Mouse (Mus musculus) hindbrain, embryonic 10.5 days (tissue): ENCODE results near the gene Scrt2. TPM values are rescaled to one million over a fixed set of nuclear protein-coding genes. Genes with fewer than 3 reads are reported as not detected.

ENCODE experiments used
- DNase-seq: peaks from one replicate; pipeline ENCODE4 v3.0.0-alpha.2; 2017; ENCODE audit warnings: low spot score
- H3K27ac ChIP-seq: fragments of 300-500 bp; sonication (generic); 2 replicates; pipeline ENCODE4 v1.5.1; 2016; ENCODE audit warnings: mild to moderate bottlenecking, moderate library complexity
- H3K27me3 ChIP-seq: fragments of 300-500 bp; sonication (generic); 2 replicates; pipeline ENCODE4 v1.6.1; 2016; ENCODE audit warnings: mild to moderate bottlenecking; ENCODE audit not compliant: poor library complexity, insufficient read depth, severe bottlenecking
- H3K36me3 ChIP-seq: fragments of 300-500 bp; sonication (generic); 2 replicates; pipeline ENCODE4 v1.6.1; 2016; ENCODE audit warnings: mild to moderate bottlenecking, moderate library complexity
- H3K4me1 ChIP-seq: fragments of 300-500 bp; sonication (generic); replicated peaks from 2 replicates; pipeline ENCODE4 v1.6.1; 2016; ENCODE audit warnings: mild to moderate bottlenecking
- H3K4me3 ChIP-seq: fragments of 300-500 bp; sonication (generic); 2 replicates; pipeline ENCODE4 v1.5.1; 2016; ENCODE audit warnings: mild to moderate bottlenecking, moderate library complexity
- H3K9me3 ChIP-seq: fragments of 300-500 bp; sonication (generic); 2 replicates; pipeline ENCODE4 v1.6.1; 2016; ENCODE audit warnings: mild to moderate bottlenecking, moderate library complexity
- WGBS: fragments of 180-500 bp; shearing (Covaris S2); methylation state at CpG from one replicate; pipeline ENCODE4 v1.1.7; 2016; 5-methylcytosine and 5-hydroxymethylcytosine counted together
- polyA plus RNA-seq: library from polyadenylated mRNA; unstranded; fragments of >200 nt; fragmentation: Nextera tagmentation; extraction: Ambion mirVana; gene quantifications from 2 replicates; pipeline ENCODE4 v1.2.1, GENCODE M21; 2016

Gene Scrt2
- polyA plus RNA-seq, 1 experiment from 2014 or later = 19.0 TPM

DNA sequence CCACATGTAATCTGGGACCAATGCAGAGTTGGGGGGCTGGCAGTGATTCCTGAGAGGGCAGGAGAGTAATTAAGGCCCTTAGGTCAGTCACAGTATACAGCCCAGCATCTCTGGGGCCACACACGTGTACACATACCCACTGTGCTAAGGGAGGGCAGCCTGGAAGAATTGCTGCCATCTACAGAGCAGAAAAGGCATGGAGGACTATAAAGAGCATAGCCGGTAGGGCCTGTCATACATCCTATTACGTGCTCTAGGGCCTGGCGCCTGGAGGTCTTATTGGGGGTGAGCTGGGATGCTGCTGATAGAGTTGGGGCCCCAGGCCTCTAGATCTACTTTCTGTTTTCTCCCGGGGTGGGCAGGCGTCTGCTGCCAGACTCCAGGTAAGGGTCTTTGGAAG, 5.1 kb downstream of the Scrt2 start:
- peaks cover 28% of the 10 kb centered on the region; the same call in 1 of the 2 replicates for H3K36me3 ChIP-seq
- H3K4me1 ChIP-seq = peaks cover 74% of the 10 kb centered on the region
- H3K9me3 ChIP-seq = no peaks in the 10 kb centered on the region
- WGBS = 79% methylated on average over 6 of the region's 6 CpGs
- no peak for DNase-seq
- H3K27me3 ChIP-seq = peaks cover 85% of the 10 kb centered on the region
- no peak overlapping the region for H3K27ac ChIP-seq
- H3K4me3 ChIP-seq = peak overlapping the region; percentile 16; the same call in 1 of the 2 replicates

DNA sequence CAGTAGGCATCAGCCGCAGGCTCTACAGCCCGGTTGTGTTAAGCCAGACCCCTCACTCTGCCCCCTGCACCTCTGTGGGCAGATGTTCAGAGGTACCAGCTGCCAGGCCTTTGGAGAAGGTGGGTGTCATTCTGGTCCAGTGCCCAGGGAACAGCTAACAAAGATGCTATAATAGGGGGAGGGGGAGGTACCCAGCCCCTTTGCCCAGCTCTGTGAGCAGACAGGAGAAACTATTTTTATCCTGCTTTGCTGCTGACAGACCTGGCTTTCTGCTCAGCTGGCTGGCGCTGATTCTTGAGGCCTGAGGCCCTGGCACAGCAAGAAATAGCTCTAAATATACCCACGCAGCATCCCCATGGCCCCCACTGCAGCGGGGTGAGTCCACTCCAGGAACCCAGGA, 5.8 kb downstream of the Scrt2 start:
- H3K36me3 ChIP-seq = peaks cover 28% of the 10 kb centered on the region; the same call in 1 of the 2 replicates
- DNase-seq = no peak
- H3K9me3 ChIP-seq = no peaks in the 10 kb centered on the region
- peaks cover 85% of the 10 kb centered on the region for H3K27me3 ChIP-seq
- WGBS = 84% methylated on average over 5 of the region's 5 CpGs
- H3K4me1 ChIP-seq = peaks cover 72% of the 10 kb centered on the region
- peak overlapping the region; percentile 3; the same call in 1 of the 2 replicates for H3K4me3 ChIP-seq
- H3K27ac ChIP-seq = 0 out of 2 replicates have a peak overlapping the region, but pooled peaks have one; percentile 23

DNA sequence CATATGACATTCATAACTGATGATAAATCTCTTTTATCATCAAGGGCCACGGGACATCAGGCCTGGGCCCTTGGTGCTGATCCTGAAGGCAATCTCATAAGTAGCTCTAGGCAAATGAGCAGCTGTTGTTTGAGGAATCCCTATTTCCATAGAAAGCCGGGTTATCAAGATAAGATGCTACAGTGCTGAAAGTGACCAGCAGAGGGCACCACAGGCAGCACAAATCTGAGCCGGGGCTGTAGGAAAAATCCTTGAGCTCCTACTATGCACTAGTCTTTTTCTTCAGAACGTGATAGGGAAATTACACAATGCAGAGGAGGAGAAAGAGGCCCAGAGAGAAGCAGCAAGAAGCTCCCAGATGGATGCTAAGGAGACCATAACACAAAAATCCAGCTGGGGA, 7.7 kb downstream of the Scrt2 start:
- Histone ChIP-seq H3K36me3 (peaks cover 28% of the 10 kb centered on the region; the same call in 1 of the 2 replicates), H3K27ac (no peak overlapping the region), H3K27me3 (peaks cover 85% of the 10 kb centered on the region), H3K4me1 (peaks cover 78% of the 10 kb centered on the region), H3K9me3 (no peaks in the 10 kb centered on the region), H3K4me3 (no peak overlapping the region)
- peak; percentile 52 for DNase-seq
- 9% methylated on average over 4 of the region's 4 CpGs for WGBS

DNA sequence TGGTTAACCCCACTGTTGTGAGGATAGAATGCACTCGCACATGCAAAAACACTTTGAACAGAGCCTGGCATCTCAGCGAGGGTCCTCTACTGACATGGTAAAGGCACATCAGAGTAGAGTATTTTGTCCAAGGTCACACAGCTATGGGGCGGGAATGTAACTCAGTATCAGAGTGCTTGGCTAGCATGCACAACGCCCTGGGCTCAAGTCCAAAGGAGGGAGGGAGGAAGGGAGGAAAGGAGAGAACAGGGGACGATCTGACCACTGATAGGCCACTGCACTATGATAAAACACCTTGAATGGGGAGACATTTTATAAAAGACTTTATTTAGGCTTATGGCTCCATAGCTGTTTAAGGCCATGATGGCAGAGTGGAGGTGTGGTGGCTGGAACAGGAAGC, 8.3 kb downstream of the Scrt2 start:
- Histone ChIP-seq H3K27me3 (peaks cover 85% of the 10 kb centered on the region), H3K4me1 (peaks cover 78% of the 10 kb centered on the region), H3K36me3 (peaks cover 28% of the 10 kb centered on the region; the same call in 1 of the 2 replicates), H3K27ac (no peak overlapping the region), H3K4me3 (no peak overlapping the region), H3K9me3 (no peaks in the 10 kb centered on the region)
- WGBS = 84% methylated on average over 5 of the region's 5 CpGs
- no peak for DNase-seq

DNA sequence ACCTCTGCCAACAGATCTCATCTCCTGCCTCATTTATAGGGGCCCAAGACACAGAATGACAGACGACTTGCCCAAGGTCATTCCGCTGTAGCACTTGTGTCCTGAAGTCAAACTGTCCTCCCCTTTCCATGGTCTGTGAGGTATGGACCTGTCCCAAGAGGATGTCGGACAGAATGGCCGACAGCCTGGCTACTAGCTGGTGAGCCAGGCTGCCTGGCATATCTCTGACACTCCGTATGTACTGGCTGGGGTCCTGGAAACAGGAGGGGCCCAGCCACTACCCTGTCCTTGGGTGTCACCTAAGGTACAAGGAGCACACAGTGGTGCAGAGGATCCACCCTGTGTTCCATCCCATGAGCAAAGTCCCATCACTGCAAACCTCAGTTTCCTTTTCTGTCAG, 9.2 kb downstream of the Scrt2 start:
- WGBS = 89% methylated on average over 5 of the region's 5 CpGs
- H3K27me3 ChIP-seq = peaks cover 85% of the 10 kb centered on the region
- H3K4me3 ChIP-seq = peak overlapping the region; percentile 9; the same call in 1 of the 2 replicates
- H3K27ac ChIP-seq = peak overlapping the region; percentile 42
- no peak for DNase-seq
- H3K9me3 ChIP-seq = no peaks in the 10 kb centered on the region
- peaks cover 25% of the 10 kb centered on the region; the same call in 1 of the 2 replicates for H3K36me3 ChIP-seq
- H3K4me1 ChIP-seq = peaks cover 78% of the 10 kb centered on the region

DNA sequence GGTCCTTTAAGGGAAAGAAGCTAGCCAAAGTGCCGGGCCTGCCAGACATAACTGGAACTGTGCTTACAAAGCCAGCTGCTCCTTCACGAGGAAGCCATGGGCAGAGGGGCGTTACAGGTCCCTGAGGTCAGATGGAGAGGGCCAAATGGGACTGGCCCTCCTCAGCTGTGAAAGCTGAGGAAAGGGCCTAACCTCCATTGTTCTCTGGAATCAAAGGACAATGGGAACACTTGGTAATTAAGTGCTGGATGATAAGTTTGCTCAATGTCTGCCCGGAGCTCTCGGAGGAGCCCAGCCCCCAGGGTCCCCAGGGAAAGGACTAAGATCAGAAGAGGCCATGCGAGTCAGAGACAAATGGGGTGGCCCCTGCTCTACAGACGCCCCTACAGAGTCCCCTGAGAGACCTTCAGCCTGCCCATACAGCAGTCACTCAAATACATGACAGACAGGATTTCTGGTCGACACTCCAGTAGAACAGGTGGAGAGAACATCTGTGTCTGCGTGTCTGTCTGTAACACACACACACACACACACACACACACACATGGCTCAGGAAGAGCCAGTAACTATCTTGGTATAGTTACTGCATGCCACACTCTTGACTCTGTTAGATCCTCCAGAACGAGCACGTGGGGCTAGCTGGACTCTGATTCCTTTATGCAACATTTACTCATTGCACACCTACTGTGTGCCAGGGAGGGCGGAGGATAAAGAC, 10.2 kb downstream of the Scrt2 start:
- WGBS = 23% methylated on average over 12 of the region's 12 CpGs
- Histone ChIP-seq H3K36me3 (peaks cover 23% of the 10 kb centered on the region; the same call in 1 of the 2 replicates), H3K27me3 (peaks cover 92% of the 10 kb centered on the region), H3K4me1 (peaks cover 74% of the 10 kb centered on the region), H3K27ac (peak overlapping the region; percentile 42), H3K4me3 (0 out of 2 replicates have a peak overlapping the region, but pooled peaks have one; percentile 9), H3K9me3 (no peaks in the 10 kb centered on the region)
- DNase-seq = peak; percentile 59

DNA sequence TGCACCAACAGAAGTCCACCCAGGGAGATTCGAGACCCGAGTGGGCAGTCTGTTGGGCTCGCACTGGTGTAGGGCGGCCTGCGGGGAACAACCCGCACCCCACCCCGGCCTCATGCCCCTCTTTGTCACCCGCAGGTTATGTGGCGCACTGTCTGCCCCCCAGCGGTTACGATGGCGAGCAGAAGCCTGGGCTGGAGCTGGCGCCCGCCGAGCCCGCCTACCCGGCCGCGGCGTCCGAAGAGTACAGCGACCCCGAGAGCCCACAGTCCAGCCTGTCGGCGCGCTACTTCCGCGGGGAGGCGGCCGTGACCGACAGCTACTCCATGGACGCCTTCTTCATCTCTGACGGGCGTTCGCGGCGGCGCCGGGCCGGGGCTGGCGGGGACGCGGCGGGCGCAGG, 11.6 kb downstream of the Scrt2 start:
- H3K36me3 ChIP-seq = peaks cover 17% of the 10 kb centered on the region; the same call in 1 of the 2 replicates
- WGBS = 6% methylated on average over 45 of the region's 45 CpGs
- H3K4me3 ChIP-seq = peak overlapping the region; percentile 45
- peak; percentile 57 for DNase-seq
- peaks cover 96% of the 10 kb centered on the region for H3K27me3 ChIP-seq
- peak overlapping the region; percentile 68 for H3K27ac ChIP-seq
- H3K4me1 ChIP-seq = peaks cover 63% of the 10 kb centered on the region
- H3K9me3 ChIP-seq = no peaks in the 10 kb centered on the region

DNA sequence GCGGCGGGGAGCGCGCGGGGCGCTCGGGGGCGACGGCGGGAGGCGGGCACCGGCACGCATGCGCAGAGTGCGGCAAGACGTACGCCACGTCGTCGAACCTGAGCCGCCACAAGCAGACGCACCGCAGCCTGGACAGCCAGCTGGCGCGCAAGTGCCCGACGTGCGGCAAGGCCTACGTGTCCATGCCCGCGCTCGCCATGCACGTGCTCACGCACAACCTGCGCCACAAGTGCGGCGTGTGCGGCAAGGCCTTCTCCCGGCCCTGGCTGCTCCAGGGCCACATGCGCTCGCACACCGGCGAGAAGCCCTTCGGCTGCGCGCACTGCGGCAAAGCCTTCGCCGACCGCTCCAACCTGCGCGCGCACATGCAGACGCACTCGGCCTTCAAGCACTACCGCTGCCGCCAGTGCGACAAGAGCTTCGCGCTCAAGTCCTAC, 12.0 kb downstream of the Scrt2 start:
- H3K9me3 ChIP-seq = no peaks in the 10 kb centered on the region
- peaks cover 61% of the 10 kb centered on the region for H3K4me1 ChIP-seq
- peak overlapping the region; percentile 68 for H3K27ac ChIP-seq
- H3K36me3 ChIP-seq = peaks cover 15% of the 10 kb centered on the region; the same call in 1 of the 2 replicates
- H3K27me3 ChIP-seq = peaks cover 95% of the 10 kb centered on the region
- WGBS = 3% methylated on average over 53 of the region's 60 CpGs
- H3K4me3 ChIP-seq = peak overlapping the region; percentile 45
- peak; percentile 60 for DNase-seq

DNA sequence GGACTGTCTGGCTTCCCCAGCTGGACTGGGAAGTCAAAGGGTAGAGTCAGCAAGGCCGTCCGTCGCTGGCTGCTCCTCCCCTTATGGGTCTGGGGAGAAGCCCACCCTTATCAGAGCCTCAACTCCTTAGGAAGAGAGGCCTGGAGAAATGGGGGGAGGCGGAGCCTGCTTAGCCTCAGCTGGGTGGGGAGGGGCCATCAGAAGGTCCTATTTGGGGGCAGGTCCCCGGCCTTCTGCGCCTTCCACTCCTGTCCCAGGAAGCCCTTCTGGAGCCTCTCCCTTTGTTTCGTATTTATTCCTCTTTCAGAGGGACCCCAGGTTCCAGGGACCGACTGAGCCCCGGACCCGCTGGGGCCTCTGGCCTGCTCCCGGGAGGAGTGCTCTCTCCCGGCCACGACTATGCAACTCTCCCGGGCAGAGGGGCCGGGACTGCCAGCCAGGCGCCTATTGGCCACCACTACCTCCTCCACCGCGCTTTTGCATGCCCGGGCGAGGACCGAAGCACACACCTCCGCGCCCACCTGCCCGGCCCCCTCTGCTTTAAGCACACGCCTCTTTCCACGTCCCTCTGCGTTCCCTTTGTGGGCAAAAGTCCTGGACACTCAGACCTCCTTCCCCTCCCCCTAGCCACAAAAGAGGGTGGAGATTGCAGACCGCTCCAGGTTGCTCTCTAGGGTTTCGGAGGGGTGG, 13.7 kb downstream of the Scrt2 start:
- DNase-seq = peak; percentile 42
- 0 out of 2 replicates have a peak, but pooled peaks cover 1% of the 10 kb centered on the region for H3K36me3 ChIP-seq
- H3K4me3 ChIP-seq = peak overlapping the region; percentile 33
- 4% methylated on average over 29 of the region's 29 CpGs for WGBS
- H3K4me1 ChIP-seq = peaks cover 57% of the 10 kb centered on the region
- peaks cover 98% of the 10 kb centered on the region for H3K27me3 ChIP-seq
- peak overlapping the region; percentile 73 for H3K27ac ChIP-seq
- no peaks in the 10 kb centered on the region for H3K9me3 ChIP-seq

DNA sequence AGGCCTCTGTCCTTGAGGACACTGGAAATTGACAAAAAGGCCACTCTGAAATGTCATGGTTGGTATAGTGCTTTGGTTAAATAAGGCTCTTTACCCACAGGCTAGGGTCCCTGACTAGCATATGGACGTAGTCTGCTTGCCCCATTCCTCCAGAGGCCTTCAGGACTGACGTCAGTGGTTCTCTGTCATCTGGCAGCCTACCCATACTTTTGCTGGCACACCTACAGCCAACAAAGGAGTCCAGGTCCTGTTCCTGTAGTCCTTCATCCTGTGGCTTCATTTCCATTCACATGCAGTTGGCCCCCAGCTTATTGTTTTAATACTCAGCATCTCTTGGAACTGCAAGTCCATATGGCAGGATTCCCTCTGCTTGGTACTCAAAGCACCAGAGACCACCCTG, 15.6 kb downstream of the Scrt2 start:
- Histone ChIP-seq H3K27ac (peak overlapping the region; percentile 50), H3K4me1 (peaks cover 45% of the 10 kb centered on the region), H3K4me3 (no peak overlapping the region), H3K36me3 (no peaks in the 10 kb centered on the region), H3K27me3 (peaks cover 96% of the 10 kb centered on the region), H3K9me3 (no peaks in the 10 kb centered on the region)
- DNase-seq = no peak
- WGBS = 78% methylated on average over 2 of the region's 2 CpGs

DNA sequence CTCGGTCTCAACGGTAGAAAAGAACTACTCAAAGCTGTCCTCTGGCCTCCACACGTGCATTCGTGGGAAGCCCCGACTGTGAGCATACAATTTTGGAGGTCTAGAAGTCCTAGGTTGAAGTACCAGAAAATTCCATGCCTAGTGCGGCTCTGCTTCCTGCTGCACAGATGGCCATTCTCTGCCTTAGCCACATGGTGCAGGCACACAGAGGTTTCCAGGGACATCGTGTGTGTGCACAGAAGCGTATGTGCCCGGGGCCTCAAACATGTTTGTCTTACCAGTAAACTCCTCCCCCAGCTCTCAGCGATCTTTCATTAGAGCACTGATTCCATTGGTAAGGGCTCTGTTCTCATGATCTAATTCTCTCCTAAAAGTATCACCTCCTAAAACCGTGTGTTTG, 16.6 kb downstream of the Scrt2 start:
- Histone ChIP-seq H3K27me3 (peaks cover 93% of the 10 kb centered on the region), H3K9me3 (no peaks in the 10 kb centered on the region), H3K4me1 (peaks cover 44% of the 10 kb centered on the region), H3K4me3 (no peak overlapping the region), H3K36me3 (no peaks in the 10 kb centered on the region), H3K27ac (no peak overlapping the region)
- no peak for DNase-seq
- 81% methylated on average over 11 of the region's 11 CpGs for WGBS

DNA sequence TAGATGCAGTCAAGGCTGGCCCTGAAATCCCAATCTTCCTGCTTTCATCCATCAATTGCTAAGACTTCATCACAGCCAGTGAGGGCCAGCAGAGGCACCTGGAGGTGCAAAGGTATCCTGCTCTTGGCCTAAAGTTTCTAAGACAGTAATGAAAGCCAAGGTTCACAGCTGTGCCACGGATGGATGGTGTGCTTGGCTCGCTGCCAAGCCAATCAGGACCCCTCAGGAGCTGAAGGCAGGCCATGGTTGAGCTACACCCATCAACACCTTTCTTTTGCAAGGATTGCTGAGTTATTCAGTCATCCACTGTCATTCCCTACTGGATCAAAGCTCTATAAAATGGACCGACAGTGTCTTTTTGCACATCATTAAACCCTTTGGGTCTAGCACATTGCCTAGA, 18.2 kb downstream of the Scrt2 start:
- WGBS = 80% methylated on average over 3 of the region's 3 CpGs
- H3K27me3 ChIP-seq = peaks cover 86% of the 10 kb centered on the region
- DNase-seq = no peak

DNA sequence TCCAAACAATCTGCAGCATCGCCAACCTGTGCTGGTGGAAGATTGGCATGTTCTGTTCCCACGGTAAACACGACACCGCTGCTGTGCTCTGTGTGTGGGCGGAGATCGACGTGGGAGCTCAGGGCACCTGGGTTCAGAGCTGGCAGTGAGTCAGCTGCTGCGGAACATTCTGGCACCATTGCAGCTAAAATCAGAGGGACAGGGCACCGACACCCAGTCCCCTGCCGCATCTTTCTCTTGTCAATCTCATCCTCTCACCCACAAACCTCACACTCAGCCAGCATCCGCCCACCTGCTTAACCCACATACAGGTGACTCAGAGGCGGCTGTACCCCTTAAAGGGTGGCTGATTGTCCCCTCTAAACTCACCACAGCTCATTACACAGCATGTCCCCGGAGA, 20.4 kb downstream of the Scrt2 start:
- Histone ChIP-seq H3K27ac (no peak overlapping the region; the same call in 1 of the 2 replicates), H3K27me3 (peaks cover 73% of the 10 kb centered on the region), H3K4me1 (peaks cover 39% of the 10 kb centered on the region), H3K4me3 (no peak overlapping the region), H3K9me3 (no peaks in the 10 kb centered on the region), H3K36me3 (no peaks in the 10 kb centered on the region)
- 81% methylated on average over 13 of the region's 13 CpGs for WGBS
- no peak for DNase-seq

More for the DNA sequence above, 18.2 kb downstream of the Scrt2 start:
- no peaks in the 10 kb centered on the region for H3K36me3 ChIP-seq
- no peak overlapping the region for H3K4me3 ChIP-seq
- no peak overlapping the region for H3K27ac ChIP-seq
- peaks cover 30% of the 10 kb centered on the region for H3K4me1 ChIP-seq
- H3K9me3 ChIP-seq = no peaks in the 10 kb centered on the region
